In the genomic region with DNA sequence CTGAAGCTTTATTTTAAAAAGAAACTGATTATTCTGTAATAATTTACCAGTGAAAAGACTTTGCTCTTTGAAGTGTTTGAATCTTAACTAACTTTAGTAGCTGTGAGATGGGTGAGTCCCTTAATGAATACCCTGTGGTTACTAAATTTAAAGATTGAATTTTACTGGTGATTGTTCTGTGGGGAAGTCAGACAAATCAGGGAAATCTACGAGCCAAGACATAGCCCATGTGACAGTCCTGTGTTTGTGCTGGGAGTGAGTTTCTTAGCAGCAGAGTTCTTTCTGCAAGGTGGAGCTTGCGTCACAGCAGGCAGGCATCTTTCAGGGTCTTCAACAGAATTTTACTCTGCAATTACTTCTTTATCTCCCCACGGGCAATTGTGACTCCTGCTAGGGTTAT, we compare ENCODE assay signal across 15 mouse cellular contexts. TPM values are rescaled to one million over a fixed set of nuclear protein-coding genes. Genes with fewer than 3 reads are reported as not detected.
DNase-seq lines count a peak whose midpoint lies in the region; ATAC-seq and TF ChIP-seq lines count a peak whose summit lies in the region.
"Had no signal": no experiment of that assay in that cellular context is flagged by ENCODE, and none has a peak within 500 bp of the region (broad histone marks: within the 10 kb centered on the region; RNA-seq: fewer than 3 reads in every experiment).

No protein-coding gene starts in this region.

- H3K27me3 ChIP-seq in kidney, adult 2 months (replicated peaks; ENCODE audit: control insufficient read depth, insufficient read depth, low read length): no peaks in the 10 kb centered on the region
- no peaks in the 10 kb centered on the region for H3K27me3 ChIP-seq in kidney, embryonic 15.5 days
- H3K27me3 ChIP-seq: CH12.LX, Patski had no signal

- peaks cover 8% of the 10 kb centered on the region; the same call in 1 of the 2 replicates for H3K4me1 ChIP-seq in kidney, adult 2 months (ENCODE audit: control insufficient read depth, insufficient read depth, low read length)
- H3K4me1 ChIP-seq in kidney, embryonic 15.5 days: peaks cover 25% of the 10 kb centered on the region

- TF ChIP-seq POLR2A in kidney, adult 2 months (IDR thresholded peaks at IDR 0.05; ENCODE audit: low read depth, low read length): no peak

- H3K9ac ChIP-seq in kidney, embryonic 15.5 days: no peak overlapping the region

- 45% methylated on average over 3 of the region's 3 CpGs for WGBS in kidney, adult 2 months
- WGBS in kidney, embryonic 15.5 days: 74% methylated on average over 3 of the region's 3 CpGs

- no peak overlapping the region for H3K4me2 ChIP-seq in kidney, embryonic 15.5 days

- no peaks in the 10 kb centered on the region for H3K9me3 ChIP-seq in kidney, embryonic 15.5 days (replicated peaks)
- H3K9me3 ChIP-seq: G1E had no signal

- peak; percentile 40 for DNase-seq in heart, adult 11 months
- DNase-seq in heart, adult 8-10 months (ENCODE audit: low spot score): no peak
- peak; percentile 62 for DNase-seq in kidney, adult 2 months
- no peak for DNase-seq in kidney, adult 11 months
- DNase-seq in kidney, adult 9 months: peak; percentile 65
- DNase-seq: B cell, adult 2 months; cerebellum, adult 11 months; cerebellum, adult 11-12 months; cerebellum, adult 18-20 months had no signal

- H3K4me3 ChIP-seq in kidney, adult 2 months (ENCODE audit: insufficient read depth, low read depth, low read length): no peak overlapping the region
- H3K4me3 ChIP-seq in kidney, embryonic 15.5 days (replicated peaks): no peak overlapping the region

- no peak for TF ChIP-seq CTCF in kidney, adult 2 months (conservative IDR thresholded peaks at IDR 0.05; ENCODE audit: insufficient read depth, insufficient read length, low read depth, low read length)

- peak overlapping the region; percentile 19; the same call in 1 of the 2 replicates for H3K27ac ChIP-seq in kidney, adult 2 months (ENCODE audit: insufficient read depth, low read depth, low read length)
- H3K27ac ChIP-seq in kidney, embryonic 15.5 days: no peak overlapping the region

- ATAC-seq in kidney, embryonic 15.5 days (replicated peaks; ENCODE audit: low FRiP score): no peak
- ATAC-seq: activated CD4-positive, CD25-positive, alpha-beta regulatory T cell, adult 4 months; CD4-positive, CD25-positive, alpha-beta regulatory T cell, adult 4 months; Patski had no signal

- no peaks in the 10 kb centered on the region; the same call in 1 of the 2 replicates for H3K36me3 ChIP-seq in kidney, adult 2 months (ENCODE audit: control insufficient read depth, insufficient read depth, low read length)
- peaks cover 20% of the 10 kb centered on the region; the same call in 1 of the 2 replicates for H3K36me3 ChIP-seq in kidney, embryonic 15.5 days

RNA-seq across cellular contexts. Expression of a gene that starts 2.9 kb away (rescaled TPM):
- 10 to 100 TPM; 15.7 to 19.5 (median 17.5) TPM for total RNA-seq in heart, adult 8-10 months (2022)
- 15.7 and 15.9 TPM in 2 replicates for polyA plus RNA-seq in kidney, adult 2 months (2012; rRNA removed)
- 28.7 and 30.6 TPM in 2 replicates for polyA plus RNA-seq in kidney, embryonic 15.5 days (2015; fragmentation: Nextera tagmentation; extraction: Ambion mirVana)

RNA-seq across cellular contexts. Expression of a gene that starts 3.2 kb away (rescaled TPM):
- total RNA-seq in heart, adult 8-10 months (2022): 10 to 100 TPM; 19.7 to 20.5 (median 20.2) TPM
- polyA plus RNA-seq in kidney, adult 2 months (2012; rRNA removed): 22.5 and 29.1 TPM in 2 replicates
- polyA plus RNA-seq in kidney, embryonic 15.5 days (2015; fragmentation: Nextera tagmentation; extraction: Ambion mirVana): 98.6 and 99.7 TPM in 2 replicates

Comparison
In these comparisons a context has a peak if more than half of its experiments do, and no peak if none do; other contexts are left out.
1. DNase-seq: peak in heart, adult 11 months (single experiment), kidney, adult 2 months (single experiment) and kidney, adult 9 months (single experiment); none in heart, adult 8-10 months (single experiment) and kidney, adult 11 months (single experiment).